Mouse (Mus musculus) erythroblast, embryonic 14.5 days (primary cell): ENCODE measurements around the gene Acot9. TPM values are rescaled to one million over a fixed set of nuclear protein-coding genes. Genes with fewer than 3 reads are reported as not detected.

ENCODE experiments used
- H3K27me3 ChIP-seq: 2 replicates; pipeline ENCODE4 v1.6.1; 2012; ENCODE audit warnings: inconsistent platforms; ENCODE audit not compliant: control insufficient read depth
- H3K36me3 ChIP-seq: 2 replicates; pipeline ENCODE4 v1.6.1; 2012; ENCODE audit warnings: mild to moderate bottlenecking, inconsistent platforms; ENCODE audit not compliant: control insufficient read depth
- H3K4me1 ChIP-seq: 2 replicates; pipeline ENCODE4 v1.6.1; 2012; ENCODE audit warnings: inconsistent platforms; ENCODE audit not compliant: control insufficient read depth
- H3K4me3 ChIP-seq: replicated peaks from 2 replicates; pipeline ENCODE3; 2012; ENCODE audit warnings: moderate library complexity, mild to moderate bottlenecking, inconsistent platforms
- H3K9me3 ChIP-seq: 2 replicates; pipeline ENCODE4 v1.6.1; 2012; ENCODE audit warnings: low read length, inconsistent platforms, mixed read lengths; ENCODE audit not compliant: control insufficient read depth
- GATA1 ChIP-seq: IDR thresholded peaks from 2 replicates; pipeline ENCODE4 v1.6.1; 2012; ENCODE audit warnings: low read length, inconsistent platforms, mixed read lengths
- TAL1 ChIP-seq: IDR thresholded peaks from 3 replicates; pipeline ENCODE4 v1.6.1; 2012; ENCODE audit warnings: low read length, inconsistent platforms, mixed read lengths
- polyA plus RNA-seq: library from polyadenylated mRNA; stranded (reverse); fragments of >175 nt; gene quantifications from 2 replicates; pipeline ENCODE4 v1.2.3, GENCODE M21; 2012

The Acot9 gene
- polyA plus RNA-seq: 0.03 and 0.07 TPM in 2 replicates

- H3K36me3 ChIP-seq: no peaks in the 10 kb centered on the region
- peaks cover 2% of the 10 kb centered on the region; the same call in 1 of the 2 replicates for H3K9me3 ChIP-seq
- H3K27me3 ChIP-seq: no peaks in the 10 kb centered on the region
- H3K4me3 ChIP-seq: peak within 1 kb of the TSS; percentile 73
- H3K4me1 ChIP-seq: peaks cover 9% of the 10 kb centered on the region
- TF ChIP-seq GATA1 (no peak), TAL1 (no peak)
Measured at GRCm38 (mm10) chrX:155262235-155262914, at the start of gene Acot9. TSS of gene Acot9 (plus strand) at chrX:155262443.

GRCm38 (mm10) chrX:155214291-155215136 is 47.7 kb upstream of the Acot9 start:
- H3K27me3 ChIP-seq: no peaks in the 10 kb centered on the region
- TF ChIP-seq GATA1 (no peak), TAL1 (no peak)
- H3K36me3 ChIP-seq: no peaks in the 10 kb centered on the region
- H3K9me3 ChIP-seq: no peaks in the 10 kb centered on the region
- peaks cover 8% of the 10 kb centered on the region for H3K4me1 ChIP-seq
- no peak overlapping the region for H3K4me3 ChIP-seq

- Histone ChIP-seq H3K36me3 (no peaks in the 10 kb centered on the region), H3K27me3 (no peaks in the 10 kb centered on the region), H3K4me1 (peaks cover 8% of the 10 kb centered on the region), H3K9me3 (no peaks in the 10 kb centered on the region), H3K4me3 (peak overlapping the region; percentile 77)
- TF ChIP-seq GATA1: no peak
- TF ChIP-seq TAL1: no peak
Measured at GRCm38 (mm10) chrX:155215501-155216248, 46.6 kb upstream of the Acot9 start.

- no peaks in the 10 kb centered on the region for H3K36me3 ChIP-seq
- peak within 1 kb of the TSS; percentile 77 for H3K4me3 ChIP-seq
- H3K9me3 ChIP-seq: no peaks in the 10 kb centered on the region
- peaks cover 8% of the 10 kb centered on the region for H3K4me1 ChIP-seq
- TF ChIP-seq TAL1 (no peak), GATA1 (no peak)
- H3K27me3 ChIP-seq: no peaks in the 10 kb centered on the region
Measured at GRCm38 (mm10) chrX:155216271-155216670, 46.0 kb upstream of the Acot9 start, which contains the start of gene Sat1. TSS of gene Sat1 (minus strand) at chrX:155216449.

GRCm38 (mm10) chrX:155218277-155218676 is 44.0 kb upstream of the Acot9 start:
- Histone ChIP-seq H3K4me1 (peaks cover 8% of the 10 kb centered on the region), H3K27me3 (no peaks in the 10 kb centered on the region), H3K9me3 (no peaks in the 10 kb centered on the region), H3K36me3 (no peaks in the 10 kb centered on the region), H3K4me3 (no peak overlapping the region)
- TF ChIP-seq TAL1 (no peak), GATA1 (no peak)

- H3K4me3 ChIP-seq: no peak overlapping the region
- TF ChIP-seq GATA1 (no peak), TAL1 (no peak)
- H3K27me3 ChIP-seq: no peaks in the 10 kb centered on the region
- peaks cover under 1% of the 10 kb centered on the region; the same call in 1 of the 2 replicates for H3K4me1 ChIP-seq
- no peaks in the 10 kb centered on the region for H3K36me3 ChIP-seq
- H3K9me3 ChIP-seq: no peaks in the 10 kb centered on the region
Measured at GRCm38 (mm10) chrX:155256856-155257255, 5.4 kb upstream of the Acot9 start.

- Histone ChIP-seq H3K9me3 (peaks cover 2% of the 10 kb centered on the region; the same call in 1 of the 2 replicates), H3K27me3 (no peaks in the 10 kb centered on the region), H3K4me3 (peak overlapping the region; percentile 73), H3K4me1 (peaks cover 9% of the 10 kb centered on the region), H3K36me3 (no peaks in the 10 kb centered on the region)
- TF ChIP-seq TAL1 (no peak), GATA1 (no peak)
Measured at GRCm38 (mm10) chrX:155262915-155263252, 641 bp downstream of the Acot9 start.

- Histone ChIP-seq H3K9me3 (no peaks in the 10 kb centered on the region), H3K27me3 (no peaks in the 10 kb centered on the region), H3K4me1 (no peaks in the 10 kb centered on the region), H3K36me3 (no peaks in the 10 kb centered on the region), H3K4me3 (no peak overlapping the region)
- TF ChIP-seq TAL1 (no peak), GATA1 (no peak)
Measured at GRCm38 (mm10) chrX:155278483-155278882, 16.2 kb downstream of the Acot9 start.

GRCm38 (mm10) chrX:155280427-155281044 is 18.3 kb downstream of the Acot9 start:
- TF ChIP-seq TAL1 (no peak), GATA1 (no peak)
- no peaks in the 10 kb centered on the region for H3K9me3 ChIP-seq
- H3K36me3 ChIP-seq: no peaks in the 10 kb centered on the region
- H3K27me3 ChIP-seq: no peaks in the 10 kb centered on the region
- H3K4me3 ChIP-seq: no peak overlapping the region
- H3K4me1 ChIP-seq: no peaks in the 10 kb centered on the region
